Mouse (Mus musculus) frontal cortex, adult (tissue): Measurements from ENCODE around the gene Babam2.

Source experiments
- ATAC-seq: cut with Nextera tagmentation; 2 replicates; pipeline ENCODE4 v1.9.2; 2017; ENCODE audit warnings: mild to moderate bottlenecking, moderate library complexity, mixed read lengths; ENCODE audit not compliant: low TSS enrichment

The Babam2 gene

GRCm38 (mm10) chr5:32124957-32125356, 427.5 kb downstream of the Babam2 start:
- ATAC-seq = no peak

- no peak for ATAC-seq
Measured at GRCm38 (mm10) chr5:32127226-32127625, 429.7 kb downstream of the Babam2 start.

GRCm38 (mm10) chr5:32127927-32128326, 430.4 kb downstream of the Babam2 start:
- no peak for ATAC-seq

GRCm38 (mm10) chr5:32132971-32133501, 435.6 kb downstream of the Babam2 start:
- 0 out of 2 replicates have a peak, but pooled peaks have one; percentile 2 for ATAC-seq

GRCm38 (mm10) chr5:32133549-32134004, 436.1 kb downstream of the Babam2 start:
- peak; percentile 38 for ATAC-seq

GRCm38 (mm10) chr5:32134051-32134732, 436.7 kb downstream of the Babam2 start:
- no peak for ATAC-seq
